Mouse (Mus musculus): Measurements from ENCODE around the gene Cd151.

Gene Cd151

GRCm38 (mm10) chr7:141481498-141482401 is 14.6 kb downstream of the Cd151 start:
- ChIA-PET POLR2A (interaction anchor here in 3 of 4 experiments (0.5 to 38.4 kb wide), 43 partner anchors 8 to 561 kb away, joined by 3 to 944 read pairs (median 5); partner anchors contain the start of genes Chid1 (in 3 of the 3), Pnpla2 (in 3 of the 3), Cd151 (in 2 of the 3) and Cracr2b (in 2 of the 3)), CTCF (interaction anchor here (0.5 to 4.7 kb wide), 71 partner anchors 10 to 768 kb away, joined by 3 to 49 read pairs (median 5); partner anchors contain the start of genes Cd151 (in 2 of the 4), Chid1 (in 2 of the 4), Cracr2b (in 2 of the 4) and Dusp8 (in 1 of the 4))

DNA sequence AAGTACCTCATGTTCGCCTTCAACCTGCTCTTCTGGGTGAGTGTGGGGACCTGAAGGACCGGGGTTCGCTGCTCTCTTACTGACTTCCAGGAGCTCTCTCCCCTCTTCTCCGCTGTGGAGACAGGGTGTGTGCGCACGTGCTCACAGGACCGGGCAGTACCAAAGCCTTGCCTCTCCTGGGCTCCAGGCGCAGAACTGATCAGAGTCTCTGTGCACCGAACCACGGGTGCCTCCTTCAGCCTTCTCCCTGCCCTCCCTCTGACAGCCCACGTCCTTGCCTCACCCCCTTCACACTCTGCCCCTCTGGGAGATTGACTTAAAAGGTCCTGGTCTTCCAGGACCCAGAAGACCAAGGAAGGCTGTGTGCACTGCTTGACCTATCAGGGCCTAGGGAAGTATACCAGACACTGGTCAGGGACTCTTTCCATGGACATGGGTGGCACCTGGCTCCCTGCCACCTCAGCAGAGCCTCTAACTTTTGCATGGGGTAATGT is 15.4 kb downstream of the Cd151 start:
- CTCF ChIA-PET: interaction anchor here in 2 of 4 experiments (1.1 to 4.7 kb wide), 13 partner anchors 9 to 273 kb away, joined by 3 to 49 read pairs (median 9); partner anchors contain the start of genes Cd151 (in 2 of the 2), Chid1 (in 2 of the 2) and Cracr2b (in 1 of the 2)

DNA sequence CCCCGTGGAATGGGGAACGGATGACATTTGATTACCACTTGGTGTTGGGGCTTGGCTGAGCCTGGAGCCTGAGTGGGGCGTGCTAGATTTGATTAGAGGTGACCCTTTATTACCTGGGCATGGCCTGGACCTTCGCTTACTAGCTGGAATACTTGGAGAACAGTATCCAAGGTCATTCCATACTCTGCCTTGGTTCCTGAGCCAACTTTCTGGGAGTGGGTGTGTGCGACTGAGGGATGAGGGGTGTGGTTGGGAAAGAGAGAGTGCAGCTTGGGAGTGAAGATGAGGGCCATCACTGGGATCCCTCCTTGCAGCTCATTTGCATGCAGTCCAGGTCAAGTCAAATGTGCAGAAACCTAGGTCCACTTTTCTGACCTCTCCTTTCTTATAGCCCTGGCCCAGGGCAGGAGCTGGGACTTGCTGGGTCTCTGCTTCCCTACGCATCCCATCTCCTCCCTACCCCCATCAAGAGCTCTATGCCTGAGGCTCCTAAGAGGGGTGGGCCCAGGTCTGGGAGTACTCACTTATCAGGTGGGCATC is 16.0 kb downstream of the Cd151 start:
- ChIA-PET POLR2A (interaction anchor here in 3 of 4 experiments (0.6 to 38.4 kb wide), 14 partner anchors 8 to 205 kb away, joined by 3 to 944 read pairs (median 5); partner anchors contain the start of genes Cd151 (in 2 of the 3), Chid1 (in 1 of the 3), Cracr2b (in 1 of the 3) and Pnpla2 (in 1 of the 3)), CTCF (interaction anchor here in 2 of 4 experiments (1.4 to 4.7 kb wide), 6 partner anchors 15 to 184 kb away, joined by 4 to 49 read pairs (median 16); partner anchors contain the start of genes Cd151 (in 1 of the 2), Chid1 (in 1 of the 2) and Cracr2b (in 1 of the 2))

More for the DNA sequence above, 15.4 kb downstream of the Cd151 start:
- POLR2A ChIA-PET: interaction anchor here in 3 of 4 experiments (0.5 to 38.4 kb wide), 20 partner anchors 12 to 560 kb away, joined by 3 to 944 read pairs (median 5); partner anchors contain the start of genes Cd151 (in 2 of the 3), Chid1 (in 2 of the 3), Cracr2b (in 2 of the 3) and Deaf1 (in 1 of the 3)

DNA sequence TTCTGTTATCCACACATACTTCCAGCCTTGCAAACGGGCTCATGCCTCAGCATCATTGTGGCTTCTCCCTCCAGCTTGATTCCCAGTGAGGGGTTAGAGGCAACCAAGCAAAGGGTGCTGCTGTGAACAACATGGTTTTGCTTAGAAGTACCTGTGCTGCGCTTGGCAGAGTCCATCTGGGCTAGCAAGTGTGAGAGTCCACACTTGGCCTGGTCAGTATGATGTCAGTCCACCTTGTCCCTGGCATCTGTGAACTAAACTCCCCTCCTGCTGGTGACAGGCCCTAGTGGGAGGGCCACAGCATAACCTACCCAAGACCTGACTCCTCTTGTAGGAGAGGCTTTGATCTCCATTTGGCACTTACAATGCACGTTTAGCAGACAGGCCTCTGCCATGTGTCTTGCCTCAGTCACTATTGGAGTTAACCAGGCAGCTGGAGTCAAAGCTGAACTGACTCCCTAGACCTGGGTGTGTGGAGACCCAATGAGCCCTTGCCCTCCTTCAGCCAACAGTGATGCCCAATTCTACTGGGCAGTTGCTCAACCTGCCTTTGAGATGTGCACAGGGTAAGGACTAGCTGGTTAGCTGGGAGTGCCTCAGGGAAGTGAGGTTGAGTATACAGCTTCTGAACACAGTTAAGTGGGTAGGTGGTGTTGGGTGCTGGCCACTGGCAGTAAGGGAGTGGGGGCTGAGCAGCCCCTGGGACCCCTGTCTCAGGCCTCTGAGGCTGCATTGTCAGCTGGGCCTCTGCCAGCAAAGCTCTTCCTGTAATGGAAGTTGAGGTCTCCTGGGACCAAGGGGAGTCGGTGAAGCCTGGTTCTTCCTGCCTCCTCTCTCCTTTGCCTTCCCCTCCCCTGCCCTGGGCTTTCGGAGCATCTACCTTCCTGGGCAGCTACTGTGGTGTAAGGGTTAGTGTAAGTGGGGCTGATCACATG is 17.3 kb downstream of the Cd151 start:
- POLR2A ChIA-PET: interaction anchor here in 2 of 4 experiments (0.8 to 38.4 kb wide), 12 partner anchors 9 to 93 kb away, joined by 3 to 944 read pairs (median 4); partner anchors contain the start of genes Polr2l (in 2 of the 2), Tspan4 (in 2 of the 2), Cd151 (in 1 of the 2) and Cracr2b (in 1 of the 2)
- CTCF ChIA-PET: interaction anchor here in 1 of 4 experiments (4.7 kb wide), 1 partner anchor 17 kb away, joined by 22 read pairs; the partner anchor contains the start of gene Cd151

GRCm38 (mm10) chr7:141485186-141485585 is 18.0 kb downstream of the Cd151 start:
- ChIA-PET CTCF (no interaction called here), POLR2A (interaction anchor here in 3 of 4 experiments (0.6 to 38.4 kb wide), 9 partner anchors 8 to 105 kb away, joined by 3 to 944 read pairs (median 4); partner anchors contain the start of genes Polr2l (in 2 of the 3), Tspan4 (in 2 of the 3), Cd151 (in 1 of the 3) and Cracr2b (in 1 of the 3))

- CTCF ChIA-PET: interaction anchor here in 1 of 4 experiments (1.2 kb wide), 1 partner anchor 173 kb away, joined by 3 read pairs; no protein-coding TSS in a partner anchor
- POLR2A ChIA-PET: interaction anchor here in 3 of 4 experiments (0.6 to 38.4 kb wide), 7 partner anchors 8 to 105 kb away, joined by 3 to 944 read pairs (median 4); partner anchors contain the start of genes Cd151 (in 1 of the 3), Chid1 (in 1 of the 3), Cracr2b (in 1 of the 3) and Pnpla2 (in 1 of the 3)
Observed at GRCm38 (mm10) chr7:141485606-141486005, 18.4 kb downstream of the Cd151 start.

GRCm38 (mm10) chr7:141486239-141486638 is 19.0 kb downstream of the Cd151 start:
- CTCF ChIA-PET: interaction anchor here in 2 of 4 experiments (1.0 to 1.2 kb wide), 2 partner anchors 165 to 172 kb away, joined by 3 read pairs; no protein-coding TSS in a partner anchor
- POLR2A ChIA-PET: interaction anchor here in 2 of 4 experiments (0.9 to 38.4 kb wide), 5 partner anchors 10 to 416 kb away, joined by 3 to 944 read pairs (median 5); partner anchors contain the start of genes Cd151 (in 1 of the 2), Chid1 (in 1 of the 2), Cracr2b (in 1 of the 2) and Pnpla2 (in 1 of the 2)

- POLR2A ChIA-PET: interaction anchor here in 3 of 4 experiments (0.9 to 38.4 kb wide), 9 partner anchors 12 to 415 kb away, joined by 3 to 944 read pairs (median 5); partner anchors contain the start of genes Cd151 (in 1 of the 3), Chid1 (in 1 of the 3), Cracr2b (in 1 of the 3) and Pnpla2 (in 1 of the 3)
- CTCF ChIA-PET: interaction anchor here in 1 of 4 experiments (1.0 kb wide), 1 partner anchor 164 kb away, joined by 3 read pairs; no protein-coding TSS in a partner anchor
Observed at GRCm38 (mm10) chr7:141487141-141487540, 19.9 kb downstream of the Cd151 start.

- POLR2A ChIA-PET: interaction anchor here in 2 of 4 experiments (0.6 to 38.4 kb wide), 6 partner anchors 10 to 112 kb away, joined by 3 to 944 read pairs (median 4); partner anchors contain the start of genes Cd151 (in 1 of the 2), Cracr2b (in 1 of the 2), Pnpla2 (in 1 of the 2) and Polr2l (in 1 of the 2)
- CTCF ChIA-PET: interaction anchor here (0.5 to 4.8 kb wide), 21 partner anchors 9 to 1370 kb away, joined by 3 to 36 read pairs (median 3); partner anchors contain the start of gene Chid1 (in 1 of the 4)
Observed at GRCm38 (mm10) chr7:141491151-141491550, 24.0 kb downstream of the Cd151 start.

GRCm38 (mm10) chr7:141492738-141493137 is 25.5 kb downstream of the Cd151 start:
- CTCF ChIA-PET: interaction anchor here in 1 of 4 experiments (1.4 to 4.8 kb wide), 2 partner anchors 12 to 98 kb away, joined by 3 to 36 read pairs; no protein-coding TSS in a partner anchor
- POLR2A ChIA-PET: interaction anchor here in 1 of 4 experiments (0.9 kb wide), 1 partner anchor 7 kb away, joined by 3 read pairs; no protein-coding TSS in a partner anchor

DNA sequence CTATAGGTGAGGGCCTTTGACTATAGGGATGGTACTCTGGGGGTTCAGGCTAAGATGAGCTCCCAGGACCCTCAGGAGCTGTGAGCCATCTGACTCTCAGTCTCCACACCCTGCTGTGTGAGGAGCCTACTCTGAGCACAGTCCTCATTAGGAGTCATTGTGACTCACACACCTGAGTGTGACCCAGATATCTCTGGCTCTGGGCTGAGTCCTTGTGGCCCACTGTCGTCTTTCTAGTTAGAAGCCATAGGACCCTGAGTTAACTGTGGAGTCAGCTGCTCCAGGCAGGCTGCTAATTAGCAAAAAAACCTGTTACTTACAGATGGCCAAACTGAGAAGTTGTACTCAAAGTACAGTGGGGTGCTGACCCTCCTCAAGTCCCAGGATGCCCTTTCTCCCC is 26.5 kb downstream of the Cd151 start:
- POLR2A ChIA-PET: interaction anchor here in 3 of 4 experiments (0.6 to 2.0 kb wide), 3 partner anchors 8 to 25 kb away, joined by 3 to 14 read pairs (median 3); no protein-coding TSS in a partner anchor

GRCm38 (mm10) chr7:141495379-141495778 is 28.2 kb downstream of the Cd151 start:
- CTCF ChIA-PET: interaction anchor here in 1 of 4 experiments (1.3 kb wide), 1 partner anchor 14 kb away, joined by 4 read pairs; no protein-coding TSS in a partner anchor

More for the DNA sequence above, 26.5 kb downstream of the Cd151 start:
- CTCF ChIA-PET: interaction anchor here in 2 of 4 experiments (0.6 to 4.8 kb wide), 3 partner anchors 13 to 193 kb away, joined by 3 to 36 read pairs (median 4); no protein-coding TSS in a partner anchor

GRCm38 (mm10) chr7:141495940-141496339 is 28.7 kb downstream of the Cd151 start:
- ChIA-PET POLR2A (interaction anchor here in 1 of 4 experiments (1.3 to 2.7 kb wide), 5 partner anchors 10 to 43 kb away, joined by 3 to 6 read pairs (median 5); partner anchors contain the start of gene Chid1), CTCF (no interaction called here)

More at GRCm38 (mm10) chr7:141495379-141495778, 28.2 kb downstream of the Cd151 start:
- POLR2A ChIA-PET: interaction anchor here in 2 of 4 experiments (0.6 to 2.0 kb wide), 5 partner anchors 10 to 55 kb away, joined by 3 to 14 read pairs (median 3); partner anchors contain the start of gene Chid1 (in 1 of the 2)

DNA sequence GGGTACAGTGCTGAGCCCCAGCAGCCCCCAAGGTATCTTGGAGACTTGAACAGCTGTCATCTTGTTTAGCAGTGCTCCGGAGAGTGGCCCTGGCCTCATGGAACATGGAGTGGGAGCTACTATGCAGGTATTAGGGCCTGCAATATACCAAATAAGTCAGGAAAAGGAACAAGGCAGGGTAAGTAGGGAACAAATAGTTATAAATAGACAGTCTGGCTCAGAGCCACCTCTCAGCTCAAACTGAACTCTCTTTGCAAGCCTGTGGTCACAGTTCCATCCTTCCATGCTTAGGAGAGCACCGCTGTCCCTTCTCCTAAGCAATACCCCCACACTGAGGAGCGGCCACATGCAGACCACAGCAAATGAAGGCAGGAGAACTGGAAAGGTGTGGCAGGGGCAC is 30.4 kb downstream of the Cd151 start:
- POLR2A ChIA-PET: interaction anchor here in 2 of 4 experiments (0.6 to 2.7 kb wide), 6 partner anchors 11 to 83 kb away, joined by 3 to 15 read pairs (median 4); partner anchors contain the start of genes Polr2l (in 1 of the 2) and Tspan4 (in 1 of the 2)

More for the DNA sequence above, 30.4 kb downstream of the Cd151 start:
- CTCF ChIA-PET: interaction anchor here in 1 of 4 experiments (4.1 kb wide), 1 partner anchor 17 kb away, joined by 16 read pairs; no protein-coding TSS in a partner anchor

All from embryonic stem cell, embryonic (primary cell).